Mouse (Mus musculus) spleen, postnatal 36 days (tissue): ENCODE measurements around the gene Serpinb9.
A peak's percentile ranks its signal among the peaks of the same experiment; 100 is the strongest.
"Not testable (repeated sequence)": the region's sequence is repeated elsewhere in the genome, so short reads cannot be mapped to it uniquely, and the experiment has no call there.

Experiments
- DNase-seq, 2 experiments: peaks; one replicate each; pipeline ENCODE4 v3.0.0; 2022; ENCODE audit warnings: low spot score in 2 of 2, mixed read lengths in 1 of 2

The Serpinb9 gene

DNA sequence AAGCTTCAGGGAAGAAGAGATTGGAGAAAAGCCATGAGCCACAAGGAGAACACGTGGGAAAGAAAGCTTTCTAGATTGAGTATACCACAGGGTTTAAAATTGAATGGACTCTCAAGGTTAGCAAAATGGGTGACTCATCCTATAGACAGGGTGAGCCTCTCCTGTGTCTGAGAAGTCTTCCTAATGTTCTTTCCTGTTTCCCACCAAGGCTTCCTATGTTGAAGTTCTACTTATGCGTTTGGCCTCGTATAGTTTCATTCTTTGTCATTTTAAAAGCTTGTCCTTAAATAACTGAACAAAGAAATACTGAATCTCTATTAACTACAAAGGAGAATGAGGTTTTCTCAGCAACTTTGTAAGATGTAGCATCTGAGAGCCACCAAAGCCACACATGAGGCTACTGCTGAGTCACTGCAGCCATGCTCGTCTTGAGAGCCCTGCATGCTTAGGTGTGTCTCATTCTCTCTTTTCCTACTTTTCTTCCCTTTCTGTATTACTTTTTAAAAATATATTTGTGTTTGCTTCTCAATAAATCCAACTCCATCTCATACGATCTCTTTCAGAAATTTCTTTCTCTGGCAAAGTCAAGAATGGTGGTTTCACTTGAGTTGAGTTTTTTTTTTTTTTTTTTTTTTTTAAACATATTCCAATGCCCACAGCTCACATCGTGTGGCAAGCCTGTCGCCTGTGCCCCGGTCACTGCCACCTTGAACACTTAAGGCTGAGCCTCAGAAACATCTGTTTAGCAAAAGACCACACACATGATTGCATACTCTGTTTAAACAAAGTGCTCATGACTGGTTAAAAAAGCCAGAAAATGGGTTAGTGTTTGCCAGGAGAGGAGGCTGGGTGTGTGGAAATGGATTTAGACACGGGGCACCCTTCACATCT lies 718 bp downstream of the Serpinb9 start:
- peak in 1 of 2 experiments; percentile 38 for DNase-seq

DNA sequence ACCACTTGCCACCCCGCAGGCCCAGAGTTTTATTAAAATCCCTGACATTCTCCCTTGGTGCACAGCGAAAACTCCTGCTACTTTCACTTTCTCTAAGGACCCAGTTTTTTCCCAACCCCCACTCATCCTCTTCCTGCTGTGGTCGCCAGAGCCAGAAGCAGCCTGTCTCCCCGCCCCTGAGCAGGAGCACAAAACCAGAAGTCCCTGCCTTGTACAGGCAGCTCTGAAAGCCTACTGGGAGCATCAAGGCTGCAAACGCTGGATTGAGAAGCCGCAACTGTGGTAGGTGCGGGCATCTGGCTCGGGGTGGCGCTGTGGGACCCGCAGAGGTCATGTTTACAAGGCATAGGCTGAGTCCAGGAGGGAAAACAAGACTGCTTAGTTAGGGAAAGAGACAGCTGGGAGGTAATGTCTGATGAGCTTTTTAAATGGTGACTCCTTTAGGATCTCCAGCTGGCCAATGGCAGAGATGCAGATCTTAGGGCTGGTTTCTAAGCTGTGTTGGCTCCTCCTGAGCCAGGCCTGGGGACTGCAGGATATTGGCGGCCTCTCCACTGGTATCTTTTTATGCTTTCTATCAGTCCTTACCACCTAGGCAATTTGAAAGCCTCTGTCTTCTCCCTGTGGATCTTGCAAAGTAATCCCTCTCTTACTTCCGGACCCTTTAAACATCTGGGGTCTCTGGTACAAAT lies 1.5 kb downstream of the Serpinb9 start:
- peak; percentile 77 to 86 for DNase-seq

DNA sequence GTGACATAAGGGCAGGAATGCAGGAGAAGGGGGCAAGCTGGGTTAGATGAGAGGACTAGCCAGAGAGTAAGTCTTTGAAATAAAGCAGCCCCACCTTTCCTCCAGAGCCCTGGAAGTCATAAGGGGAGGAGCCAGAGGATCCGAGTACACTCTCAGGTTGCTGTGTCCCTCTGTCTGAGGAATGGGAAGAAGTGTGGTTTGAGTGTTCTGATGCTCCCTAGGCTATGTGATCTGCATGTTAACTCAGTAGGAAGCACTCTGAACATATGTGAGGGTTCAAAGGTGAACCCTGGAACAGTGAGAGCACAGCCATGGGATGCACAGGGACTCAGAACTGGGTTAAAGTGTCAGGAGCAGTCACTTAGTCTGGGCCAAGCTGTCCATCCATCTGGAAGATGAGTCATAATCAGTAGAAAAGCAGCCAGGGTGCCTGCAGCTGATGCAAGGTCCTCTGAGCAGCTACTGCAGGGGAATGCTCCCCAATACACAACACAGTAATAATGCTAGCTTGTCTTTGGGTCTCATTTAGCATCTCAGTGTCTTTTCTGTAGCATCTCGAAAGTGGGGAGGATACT lies 2.5 kb downstream of the Serpinb9 start:
- DNase-seq, result no peak

DNA sequence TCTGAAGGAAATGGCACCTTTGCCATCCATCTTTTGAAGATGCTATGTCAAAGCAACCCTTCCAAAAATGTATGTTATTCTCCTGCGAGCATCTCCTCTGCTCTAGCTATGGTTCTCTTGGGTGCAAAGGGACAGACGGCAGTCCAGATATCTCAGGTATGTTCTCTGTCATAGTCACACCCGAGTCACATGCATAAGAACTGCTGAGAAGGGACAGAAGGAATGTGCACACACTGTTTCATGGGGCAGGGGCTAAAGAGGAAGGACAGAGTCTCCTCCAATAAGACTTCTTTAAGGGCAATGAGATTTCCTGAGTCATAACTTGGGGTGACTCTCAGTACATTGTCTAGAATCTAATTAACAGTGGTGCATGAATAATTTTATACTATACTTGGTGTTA lies 3.5 kb downstream of the Serpinb9 start:
- DNase-seq, result no peak

DNA sequence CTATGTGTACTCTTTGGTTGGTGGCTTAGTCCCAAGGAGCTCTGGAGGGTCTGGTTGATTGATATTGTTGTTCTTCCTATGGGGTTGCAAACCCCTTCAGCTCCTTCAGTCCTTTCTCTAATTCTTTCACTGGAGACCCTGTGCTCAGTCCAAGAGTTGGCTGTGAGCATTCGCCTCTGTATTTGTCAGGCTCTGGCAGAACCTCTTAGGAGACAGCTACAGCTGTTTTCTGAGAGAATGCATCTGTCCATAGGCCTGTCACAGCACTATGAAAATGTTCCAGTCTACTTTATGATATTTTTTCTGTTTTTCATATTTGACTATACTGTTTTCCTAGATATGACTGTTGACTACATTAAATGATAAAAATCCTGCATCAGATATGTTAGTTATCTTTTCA lies 9.3 kb downstream of the Serpinb9 start:
- DNase-seq, result no peak

DNA sequence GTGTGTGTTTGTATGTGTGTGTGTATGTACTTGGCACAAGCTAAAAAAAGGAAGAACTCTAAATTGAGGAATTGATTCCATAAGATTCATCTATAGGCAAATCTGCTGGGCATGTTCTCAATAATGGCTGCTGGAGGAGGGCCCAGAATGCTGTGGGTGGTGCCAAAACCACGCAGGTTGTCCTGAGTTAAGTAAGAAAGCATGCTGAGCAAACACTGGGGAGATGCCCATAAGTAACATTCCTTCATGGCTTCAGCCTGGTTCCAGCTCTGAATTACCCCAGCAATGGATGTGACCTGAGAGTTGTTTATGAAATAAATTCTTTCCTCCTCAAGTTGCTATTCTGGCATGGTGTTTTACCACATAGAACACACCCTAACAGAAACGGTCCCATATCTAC lies 10.2 kb downstream of the Serpinb9 start:
- no peak for DNase-seq

DNA sequence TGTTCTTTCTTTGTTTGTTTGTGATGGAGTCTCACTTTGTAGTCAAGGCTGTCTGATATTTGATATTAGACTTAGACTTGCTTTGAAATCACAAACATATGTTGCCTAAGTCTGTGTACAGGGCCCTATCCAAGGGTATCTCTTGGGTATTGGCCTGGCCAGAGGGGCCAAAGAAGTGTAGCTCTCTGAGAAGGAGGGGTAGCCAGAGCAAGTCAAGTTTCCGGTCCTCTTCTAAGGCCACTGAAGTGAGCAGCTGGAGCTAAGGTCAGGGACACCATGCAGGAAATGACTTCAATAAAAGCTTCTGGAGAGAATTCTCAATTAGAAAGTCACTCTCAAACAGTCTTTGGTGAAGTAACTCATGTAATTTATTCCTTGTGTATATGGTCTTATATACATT lies 19.3 kb downstream of the Serpinb9 start:
- no peak for DNase-seq

DNA sequence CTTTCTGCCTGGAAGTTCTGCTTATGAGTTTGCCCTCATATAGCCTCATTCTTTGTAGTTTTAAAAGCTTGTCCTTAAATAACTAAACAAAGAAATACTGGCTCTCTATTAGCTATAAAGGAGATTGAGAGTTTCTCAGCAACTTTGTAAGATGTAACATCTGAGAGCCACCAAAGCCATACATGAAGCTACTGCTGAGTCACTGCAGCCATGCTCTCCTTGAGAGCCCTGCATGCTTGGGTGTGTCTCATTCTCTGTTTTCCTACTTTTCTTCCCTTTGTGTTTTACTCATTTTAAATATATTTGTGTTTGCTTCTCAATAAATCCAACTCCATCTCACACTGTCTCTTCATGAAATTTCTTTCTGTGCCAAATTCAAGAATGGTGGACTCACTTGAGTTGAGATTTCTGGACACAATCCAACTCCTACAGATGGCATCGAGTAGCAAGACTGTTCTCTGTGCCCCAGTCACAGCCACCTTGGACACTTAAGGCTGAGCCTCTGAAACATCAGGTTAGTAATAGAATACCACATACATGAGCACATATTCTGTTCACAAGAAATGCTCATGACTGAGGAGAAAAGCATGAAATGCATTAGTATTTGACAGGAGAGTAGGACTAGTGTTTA lies 23.5 kb downstream of the Serpinb9 start:
- DNase-seq, result no peak

DNA sequence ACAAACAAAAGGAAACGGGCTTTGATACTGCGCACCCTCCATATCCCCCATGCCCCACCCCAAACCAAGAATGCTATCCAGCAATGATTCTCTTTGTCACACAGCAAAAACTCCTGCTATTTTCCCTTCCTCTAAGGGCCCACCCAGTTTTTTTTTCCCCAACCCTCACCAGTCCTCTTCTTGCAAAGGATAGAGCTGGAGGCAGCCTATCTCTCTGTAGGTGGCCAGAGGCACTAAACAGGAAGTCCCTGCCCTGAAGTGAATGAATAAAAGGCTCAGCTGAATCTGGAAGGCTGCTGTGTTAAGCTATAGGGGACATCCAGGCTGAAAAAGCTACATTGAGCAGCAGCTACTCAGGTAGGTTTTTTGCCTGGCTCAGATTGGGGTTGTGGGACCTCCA lies 24.2 kb downstream of the Serpinb9 start, which contains the start of gene Serpinb9b:
Gene Serpinb9b (plus strand): TSS at position 173 of the 400 bp plus-strand sequence.
- no peak for DNase-seq

DNA sequence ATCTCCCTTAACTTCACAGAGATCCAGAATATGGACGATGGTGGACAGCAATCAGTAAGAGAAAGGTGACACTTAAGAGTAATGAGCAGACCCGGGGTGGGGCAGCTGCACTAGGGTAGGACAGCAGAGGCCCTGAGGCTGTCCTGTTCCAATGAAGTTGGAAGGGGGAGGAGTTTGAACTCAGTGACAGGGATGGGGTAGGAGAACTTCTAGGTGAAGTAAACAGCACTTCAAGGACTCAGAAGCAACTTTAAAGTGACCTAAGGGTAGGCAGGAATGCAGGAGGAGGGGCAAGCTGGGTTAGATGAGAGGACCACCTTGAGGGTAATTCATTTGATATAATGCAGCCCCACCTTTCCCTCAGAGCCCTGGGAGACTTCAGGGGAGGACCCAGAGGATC lies 25.1 kb downstream of the Serpinb9 start:
- no peak for DNase-seq

DNA sequence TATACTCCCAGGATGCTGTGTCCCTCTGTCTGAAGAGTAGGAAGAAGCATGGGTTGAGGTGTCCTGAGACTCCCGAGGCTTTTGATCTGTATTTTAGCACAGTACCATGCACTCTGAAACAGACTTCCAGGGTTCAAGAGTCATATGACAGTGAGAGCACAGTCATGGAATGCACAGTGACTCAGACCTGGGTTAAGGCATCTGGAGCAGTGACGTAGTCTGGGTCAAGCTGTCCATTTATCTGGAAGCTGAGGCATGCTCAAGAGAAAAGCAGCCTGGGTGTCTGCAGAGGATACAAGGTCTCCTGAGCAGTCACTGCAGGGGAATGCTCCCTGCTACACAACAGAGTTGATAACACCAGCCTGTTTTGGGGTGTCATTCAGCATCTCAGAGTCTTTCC lies 25.5 kb downstream of the Serpinb9 start:
- DNase-seq, result no peak

DNA sequence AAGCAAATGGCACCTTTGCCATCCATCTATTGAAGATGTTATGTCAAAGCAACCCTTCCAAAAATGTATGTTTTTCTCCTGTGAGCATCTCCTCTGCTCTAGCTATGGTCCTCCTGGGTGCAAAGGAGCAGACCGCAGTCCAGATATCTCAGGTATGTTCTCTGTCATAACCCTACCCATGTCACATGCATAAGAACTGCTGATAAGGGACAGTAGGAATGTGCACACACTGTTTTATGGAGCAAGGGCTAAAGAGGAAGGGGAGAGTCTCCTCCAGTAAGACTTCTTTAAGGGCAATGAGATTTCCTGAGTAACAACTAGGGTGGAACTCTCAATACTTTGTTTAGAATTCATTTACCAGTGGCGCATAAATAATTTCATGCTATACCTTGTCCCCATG lies 26.4 kb downstream of the Serpinb9 start:
- DNase-seq, result not testable (repeated sequence)

DNA sequence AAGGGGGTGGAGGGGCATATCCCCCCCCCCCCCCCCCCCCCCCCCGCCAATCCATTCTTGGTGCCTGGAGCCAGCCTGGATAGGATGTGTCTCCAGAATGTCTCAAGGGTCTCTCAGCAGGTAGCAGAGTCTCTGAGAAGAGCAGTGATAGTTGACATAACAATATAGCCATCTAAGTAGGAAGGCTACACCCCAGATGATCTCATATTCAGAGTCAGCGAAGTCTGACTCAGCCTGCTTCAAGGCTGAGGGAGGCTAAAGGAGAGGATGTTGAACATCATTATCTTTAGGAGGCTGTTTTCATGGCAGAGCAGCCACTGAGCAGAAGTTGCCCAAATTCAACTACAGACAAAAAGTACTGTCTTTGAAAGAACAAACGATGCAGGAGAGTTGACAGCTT lies 27.2 kb downstream of the Serpinb9 start:
- no peak for DNase-seq

DNA sequence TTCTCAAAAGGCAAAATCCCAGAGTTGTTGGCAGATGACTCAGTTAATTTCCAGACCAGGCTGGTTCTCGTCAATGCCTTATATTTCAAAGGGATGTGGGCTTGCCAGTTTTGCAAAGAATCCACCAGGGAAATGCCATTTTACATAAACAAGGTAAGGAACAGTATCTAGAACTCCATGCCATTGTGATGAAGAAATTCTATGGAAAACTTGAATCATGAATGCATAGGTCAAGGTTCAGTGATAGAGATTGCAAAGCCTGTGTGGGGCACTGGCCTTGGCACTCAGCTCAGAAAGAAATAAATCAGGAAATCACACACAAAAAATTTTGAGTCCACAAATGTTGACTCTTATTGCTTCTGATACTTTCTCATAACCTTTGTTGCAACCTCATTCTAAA lies 32.5 kb downstream of the Serpinb9 start:
- no peak for DNase-seq

DNA sequence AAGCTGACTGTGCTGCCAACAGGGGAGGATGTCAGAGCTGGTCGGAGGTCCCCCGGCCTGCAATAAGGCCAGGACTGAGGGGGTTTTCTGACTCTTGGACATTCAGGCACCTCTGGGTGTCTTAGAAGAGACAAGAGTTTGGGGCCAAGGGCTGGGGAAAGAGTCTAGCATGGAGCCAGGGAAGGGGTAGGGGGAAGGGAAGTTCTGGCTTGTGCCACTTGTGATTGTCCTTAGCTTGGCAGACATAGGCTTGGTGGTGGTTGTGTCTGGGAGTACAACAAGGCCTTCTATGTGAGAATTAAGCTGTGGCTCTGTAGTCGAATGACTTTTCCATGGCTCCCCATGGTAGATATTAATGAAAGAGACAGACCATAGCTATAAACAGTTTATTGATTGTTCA lies 40.5 kb downstream of the Serpinb9 start:
- no peak for DNase-seq

DNA sequence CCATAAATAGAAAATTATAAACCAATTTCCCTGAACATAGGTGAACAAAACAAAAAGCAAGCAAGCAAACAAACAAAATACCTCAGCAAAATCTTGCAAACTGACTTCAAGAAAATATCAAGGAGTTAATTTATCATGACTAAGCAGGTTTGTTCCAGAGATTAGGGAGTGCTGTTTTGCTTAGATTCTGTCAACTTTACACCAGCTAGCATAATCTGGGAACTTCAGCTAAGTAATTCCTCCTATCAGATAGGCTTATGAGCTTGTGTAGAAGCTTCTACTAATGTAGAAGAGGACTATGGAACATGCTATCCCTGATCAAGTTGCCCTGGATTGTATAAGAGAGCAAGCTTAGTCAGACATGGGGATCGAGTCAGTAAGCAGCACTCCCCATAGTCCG lies 44.2 kb downstream of the Serpinb9 start:
- no peak for DNase-seq

DNA sequence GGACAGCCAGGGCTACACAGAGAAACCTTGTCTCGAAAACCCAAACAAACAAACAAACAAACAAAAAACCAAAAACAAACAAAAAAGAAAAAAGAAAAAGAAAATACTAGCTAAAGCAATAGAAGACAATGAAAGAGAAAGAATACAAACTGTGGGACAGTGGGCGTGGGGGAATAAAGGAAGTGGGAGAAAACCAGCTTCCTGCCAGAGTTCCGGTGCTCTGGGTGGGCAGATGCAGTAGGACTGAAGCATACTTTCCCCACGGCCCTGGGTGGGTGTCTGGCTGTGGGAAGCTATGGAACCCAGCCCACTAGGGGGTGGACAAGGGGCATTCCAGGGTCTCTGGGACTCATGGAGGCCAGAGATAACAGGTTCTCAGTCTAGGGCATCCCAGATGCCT lies 45.1 kb downstream of the Serpinb9 start:
- peak in 1 of 2 experiments; percentile 11 for DNase-seq

DNA sequence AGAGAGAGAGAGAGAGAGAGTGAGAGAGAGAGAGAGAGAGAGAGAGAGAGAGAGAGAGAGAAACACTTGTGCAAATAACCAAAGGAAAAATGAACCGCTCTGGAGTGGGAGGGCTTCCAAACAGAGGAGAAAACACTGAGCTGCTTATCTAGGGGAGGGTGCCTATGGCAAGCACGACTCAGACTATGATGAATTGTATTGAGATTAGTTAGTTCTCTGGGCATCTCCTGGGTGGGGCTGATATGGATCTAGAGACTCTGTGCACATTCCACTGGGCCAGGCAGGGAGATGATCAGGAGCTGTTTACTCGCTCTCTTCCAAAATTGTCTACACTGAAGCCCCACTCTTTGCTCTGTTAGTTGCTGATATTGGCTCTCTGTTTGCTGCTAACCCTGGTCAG lies 48.6 kb downstream of the Serpinb9 start:
- no peak for DNase-seq

DNA sequence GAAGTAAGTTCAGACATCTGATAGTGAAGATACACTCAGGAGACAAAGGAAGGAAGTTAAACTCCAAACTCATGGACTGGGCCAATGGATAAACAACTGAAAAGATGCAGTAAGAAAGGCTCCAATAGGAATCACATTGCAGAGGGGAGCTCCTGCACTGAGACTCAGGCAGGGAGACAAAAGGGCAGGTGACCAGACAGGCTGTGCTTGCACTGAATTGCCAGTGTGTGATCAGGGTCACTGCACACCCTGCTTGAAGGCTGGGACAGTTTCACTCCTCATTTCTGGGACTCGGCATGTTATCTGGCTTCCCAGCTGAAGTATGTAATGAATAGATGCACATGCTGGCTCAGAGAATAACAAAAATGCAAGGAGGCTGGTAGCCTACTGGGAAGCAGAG lies 60.0 kb downstream of the Serpinb9 start:
- DNase-seq, result no peak
